Mouse (Mus musculus): ENCODE measurements around the gene Olfr1411.

The Olfr1411 gene

DNA sequence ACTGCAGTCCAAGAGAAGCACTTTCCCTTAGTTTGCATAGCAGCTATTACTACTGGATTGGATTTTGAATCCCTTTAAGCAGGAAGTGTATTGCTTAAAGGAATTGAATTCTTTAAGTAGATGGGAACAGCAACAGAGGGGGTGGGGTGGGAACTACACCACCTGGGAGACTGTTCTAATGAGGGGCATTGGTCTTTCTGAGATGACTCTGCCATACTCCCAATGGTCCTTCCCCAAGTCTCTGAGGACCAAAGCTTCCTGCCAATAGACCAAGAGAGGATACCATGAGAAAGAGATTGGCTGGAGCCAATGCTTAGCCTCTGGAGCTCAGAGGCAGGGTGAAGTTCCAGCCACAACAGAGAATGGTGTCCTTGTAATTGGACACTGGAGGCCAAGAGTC, at the start of gene Olfr1411:
Olfr1411 (plus strand) TSS at position 301 of the 400 bp plus-strand sequence.
- no peak for DNase-seq (ENCODE audit: low spot score in 2 of 2)

DNA sequence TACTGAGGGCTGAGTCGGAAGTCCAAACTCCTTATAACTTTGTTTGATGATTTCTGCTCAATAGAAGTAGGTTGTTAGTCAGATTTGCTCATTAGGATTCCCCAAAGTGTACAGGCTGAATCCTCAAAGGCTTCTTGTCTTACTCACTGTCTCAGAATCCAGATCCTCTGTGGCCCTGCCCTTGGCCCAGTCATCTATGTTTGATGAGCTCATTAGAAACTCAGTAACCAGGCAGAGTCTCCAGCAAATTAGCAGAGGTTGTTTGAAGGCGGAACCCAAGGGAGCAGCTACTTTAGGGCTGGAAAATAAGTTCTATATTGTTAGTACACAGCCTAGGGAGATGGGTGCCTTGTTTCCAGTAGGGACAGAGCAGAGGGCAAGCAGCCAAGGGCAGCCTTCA, 48.3 kb upstream of the Olfr1411 start:
- no peak for DNase-seq (ENCODE audit: low spot score in 2 of 2)

DNA sequence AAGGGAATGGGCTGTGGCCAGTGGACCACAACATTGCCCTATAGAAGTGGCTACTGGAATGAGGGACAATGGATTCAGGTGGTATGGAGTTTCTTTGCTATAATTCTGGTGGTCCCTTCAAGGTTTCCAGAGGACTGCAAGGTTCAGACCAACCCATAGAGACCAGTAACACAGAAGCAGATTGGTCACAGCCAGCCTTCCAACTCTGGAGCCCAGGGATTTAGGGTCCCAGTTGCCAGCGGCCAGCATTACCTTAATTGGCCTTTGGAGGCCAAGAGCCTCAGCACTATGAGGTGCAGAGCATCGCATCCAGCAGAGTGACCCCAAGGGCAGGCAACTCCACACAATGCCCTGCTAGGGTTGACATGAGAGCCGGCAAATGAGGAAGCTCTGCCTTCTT, 23.2 kb upstream of the Olfr1411 start, which contains the start of gene Olfr1413:
Olfr1413 (plus strand) TSS at position 301 of the 400 bp plus-strand sequence.
- DNase-seq (ENCODE audit: low spot score in 2 of 2): no peak

DNA sequence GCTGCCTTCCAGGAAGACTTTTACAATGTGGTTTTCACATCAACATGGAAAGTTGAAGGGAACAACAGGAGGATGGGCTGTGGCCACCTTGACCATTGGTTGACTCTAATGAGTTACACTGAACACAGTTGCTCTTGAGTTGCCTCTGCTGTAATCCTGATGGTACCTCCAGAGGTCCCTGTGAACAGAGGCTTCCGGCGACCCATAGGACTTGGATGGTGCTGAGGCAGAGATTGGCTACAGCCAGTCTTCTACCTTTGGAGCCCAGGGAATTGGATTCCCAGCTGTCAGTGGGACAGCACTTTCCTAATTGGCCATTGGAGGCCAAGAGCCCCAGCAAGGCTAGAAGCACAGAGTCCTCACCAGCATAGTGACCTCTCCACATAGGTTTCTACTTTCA, 8.7 kb upstream of the Olfr1411 start, which contains the start of gene Olfr1412:
Olfr1412 (plus strand) TSS at position 301 of the 400 bp plus-strand sequence.
- DNase-seq (ENCODE audit: low spot score in 2 of 2): no peak

DNA sequence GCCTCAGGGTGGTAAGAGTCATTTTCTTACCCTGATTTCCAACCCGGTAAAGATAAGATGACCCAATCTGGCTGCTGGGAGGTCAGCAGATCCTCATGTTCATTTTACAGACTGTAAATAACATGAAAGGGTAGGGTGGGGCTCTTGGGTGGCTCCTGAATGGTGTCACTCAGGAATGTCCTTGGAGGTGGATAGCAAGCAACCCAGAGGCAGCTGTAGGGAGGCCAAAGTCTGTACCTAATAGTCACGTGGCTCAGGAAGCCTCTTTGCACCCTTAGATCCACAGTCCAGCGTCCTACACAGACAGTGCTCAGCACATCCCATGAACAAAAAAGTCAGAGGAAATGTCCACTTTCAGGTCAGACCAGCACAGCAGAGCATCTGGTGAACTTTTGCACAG, 1.8 kb downstream of the Olfr1411 start:
- no peak for DNase-seq (ENCODE audit: low spot score in 2 of 2)

DNA sequence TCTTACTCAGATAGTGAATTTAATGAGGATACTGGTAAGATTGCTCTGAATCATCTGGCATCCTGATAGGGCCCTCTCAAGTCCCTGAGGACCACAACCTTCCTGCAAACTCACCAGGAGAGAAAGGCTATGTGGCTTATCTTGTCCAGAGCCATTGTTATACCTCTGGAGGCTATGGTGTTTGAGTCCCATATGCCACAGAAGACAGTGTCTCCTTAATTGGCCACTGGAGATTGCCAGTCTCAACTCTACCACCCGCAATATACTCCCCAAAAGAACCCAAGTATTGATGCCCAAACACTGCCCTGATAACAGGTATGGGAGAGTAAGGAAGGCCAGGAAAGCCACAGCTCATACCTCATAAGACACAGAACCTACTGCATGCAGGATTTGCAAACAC, 11.3 kb downstream of the Olfr1411 start, which contains the start of gene Olfr1410:
Olfr1410 (plus strand) TSS at position 301 of the 400 bp plus-strand sequence.
- DNase-seq (ENCODE audit: low spot score in 2 of 2): no peak

DNA sequence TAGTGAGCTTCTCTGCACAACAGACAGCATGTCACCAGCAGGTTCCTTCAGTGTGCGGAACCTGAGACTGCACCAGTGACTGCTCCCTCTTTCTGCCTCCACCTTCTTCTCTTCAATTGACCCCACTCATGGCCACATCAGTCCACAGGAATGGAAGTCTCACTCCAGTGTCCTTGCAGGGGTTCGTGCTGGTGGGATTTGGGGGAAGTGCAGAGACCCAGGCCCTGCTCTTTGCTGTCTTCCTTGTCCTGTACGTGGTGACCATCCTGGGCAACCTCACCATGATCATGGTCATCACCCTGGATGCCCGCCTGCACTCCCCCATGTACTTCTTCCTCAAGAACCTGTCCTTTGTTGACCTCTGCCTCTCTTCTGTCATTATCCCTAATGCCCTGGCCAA, 13.5 kb downstream of the Olfr1411 start:
- DNase-seq (ENCODE audit: low spot score in 2 of 2): no peak

DNA sequence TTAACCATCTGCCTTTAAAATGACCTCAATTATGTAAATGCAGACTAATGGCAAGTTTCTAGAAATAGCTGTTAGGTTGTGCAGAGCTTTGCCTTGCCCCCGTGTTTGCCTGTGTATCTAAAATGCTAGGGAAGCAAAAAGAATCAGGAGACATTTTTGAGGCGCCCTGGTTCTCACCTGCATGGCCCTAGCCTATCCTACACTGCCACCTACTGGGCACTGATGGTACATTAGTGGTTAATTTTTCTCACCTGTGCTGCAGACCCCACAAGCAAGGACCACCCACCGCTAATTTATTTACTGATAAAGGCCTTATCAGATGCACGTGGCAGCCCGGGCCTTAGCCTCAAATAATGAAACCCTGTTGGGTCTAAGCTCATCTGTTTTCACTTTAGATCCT, 16.8 kb downstream of the Olfr1411 start:
- DNase-seq (ENCODE audit: low spot score in 2 of 2): peak; percentile 71 to 77

DNA sequence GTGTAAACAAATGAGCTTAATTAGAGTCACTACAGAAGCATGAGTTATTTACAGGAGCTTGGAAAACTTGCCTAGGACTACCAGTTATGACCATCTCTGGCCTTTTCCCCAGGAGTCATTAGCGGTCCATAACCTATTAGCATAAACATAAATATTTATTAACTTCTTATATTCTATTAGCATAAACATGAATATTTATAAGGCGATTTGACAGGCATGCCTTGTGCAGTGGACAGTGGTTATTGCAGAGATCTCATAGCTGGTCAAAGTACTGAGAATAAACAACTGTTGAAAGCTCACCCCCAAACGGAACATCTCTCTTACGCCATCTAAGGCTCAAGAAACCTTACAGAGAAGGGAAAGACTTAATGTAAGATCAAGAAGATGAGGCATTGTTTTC, 19.0 kb downstream of the Olfr1411 start:
- no peak for DNase-seq (ENCODE audit: low spot score in 2 of 2)

DNA sequence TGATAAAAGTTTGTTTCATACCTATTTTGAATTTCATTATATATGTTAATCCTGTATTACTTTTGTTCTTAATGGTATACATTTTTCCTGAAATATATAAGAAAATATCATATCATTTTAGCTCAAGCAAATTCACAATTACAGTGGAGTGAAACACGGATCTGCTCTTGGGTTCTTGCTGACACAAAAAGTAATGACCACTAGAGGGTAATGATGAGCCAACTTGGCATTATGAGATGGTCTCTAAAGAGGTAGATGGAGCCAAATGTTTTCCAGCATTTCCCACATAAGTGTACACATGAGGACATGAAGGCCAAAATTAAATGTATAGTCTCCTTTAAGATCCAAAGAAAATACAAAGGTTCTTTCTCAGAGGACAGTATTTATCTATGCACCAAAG, 20.3 kb downstream of the Olfr1411 start:
- no peak for DNase-seq (ENCODE audit: low spot score in 2 of 2)

DNA sequence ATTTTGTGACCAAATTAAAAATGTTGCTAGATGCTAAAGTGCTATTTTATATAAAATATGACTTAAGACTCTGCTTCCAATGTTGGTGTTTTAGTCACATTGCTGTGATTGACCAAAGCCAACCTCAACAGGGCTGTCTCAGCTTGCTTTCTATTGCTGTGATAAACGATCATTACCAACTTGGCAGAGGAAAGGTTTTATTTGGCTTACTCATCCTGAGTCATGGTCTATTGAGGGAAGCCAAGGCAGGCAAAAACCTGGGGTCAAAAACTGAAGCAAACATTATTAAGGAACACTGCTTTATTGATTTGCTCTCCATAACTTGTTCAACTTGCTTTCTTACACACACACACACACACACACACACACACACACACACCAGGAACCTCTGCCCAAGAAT, 21.8 kb downstream of the Olfr1411 start:
- no peak for DNase-seq (ENCODE audit: low spot score in 2 of 2)

DNA sequence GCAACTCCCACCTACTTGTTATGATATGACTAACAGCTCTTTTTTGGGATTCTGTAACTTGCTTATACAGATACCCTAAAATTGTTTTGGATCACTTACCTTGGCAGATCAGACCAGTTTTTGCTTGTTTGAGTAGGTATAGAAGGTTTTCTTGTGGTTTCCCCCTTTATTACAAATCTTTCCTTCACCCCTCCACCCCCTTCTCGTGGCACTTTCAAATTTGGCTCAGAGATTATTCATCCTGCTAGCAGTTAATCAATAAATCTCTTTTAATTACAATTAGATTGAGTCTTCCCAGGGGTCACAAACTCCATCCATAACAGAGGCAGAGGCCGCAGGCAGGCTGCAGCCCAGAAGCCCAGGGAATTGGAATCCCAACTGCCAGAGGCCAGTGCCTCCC, 23.3 kb downstream of the Olfr1411 start, which contains the start of gene Olfr12:
Olfr12 (plus strand) TSS at position 301 of the 400 bp plus-strand sequence.
- DNase-seq (ENCODE audit: low spot score in 2 of 2): no peak

DNA sequence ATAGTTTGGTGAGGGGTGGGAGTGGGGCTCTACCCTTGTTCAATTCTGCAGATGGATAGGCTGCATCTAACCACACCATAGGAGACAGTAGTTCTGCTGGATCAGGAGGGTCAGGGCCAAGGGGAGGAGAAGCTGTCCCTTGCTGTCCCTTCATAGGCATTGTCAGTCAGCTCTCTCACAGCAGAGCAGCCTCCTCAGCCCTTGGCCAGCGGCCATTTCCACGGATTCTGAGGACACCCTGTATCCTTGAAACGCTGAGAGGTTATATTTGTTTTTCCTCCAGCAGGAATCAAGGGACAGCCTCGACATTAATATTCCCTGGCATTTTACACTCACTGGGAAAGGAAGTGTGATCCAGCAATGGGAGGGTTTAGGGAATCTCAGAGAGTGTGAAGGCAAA, 24.1 kb downstream of the Olfr1411 start:
- DNase-seq (ENCODE audit: low spot score in 2 of 2): no peak

DNA sequence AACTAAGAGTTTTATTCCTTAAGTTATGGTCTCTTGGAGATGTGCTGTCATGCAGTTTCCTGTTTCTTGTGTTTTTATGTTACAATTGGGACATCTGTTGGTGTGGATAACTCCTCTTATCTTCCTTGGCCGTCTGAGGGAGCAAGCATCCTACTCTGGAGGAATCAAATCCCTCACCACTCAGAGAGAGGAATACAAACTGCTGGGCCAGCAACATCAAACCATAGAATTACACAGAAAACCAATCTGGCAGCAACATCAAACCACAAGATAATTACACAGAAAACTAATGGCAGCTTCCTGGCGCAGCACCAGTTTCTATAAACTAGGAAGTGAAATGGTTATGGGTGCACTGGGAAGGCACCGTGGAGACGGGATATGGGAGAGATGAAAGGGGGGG, 34.0 kb downstream of the Olfr1411 start:
- no peak for DNase-seq (ENCODE audit: low spot score in 2 of 2)

DNA sequence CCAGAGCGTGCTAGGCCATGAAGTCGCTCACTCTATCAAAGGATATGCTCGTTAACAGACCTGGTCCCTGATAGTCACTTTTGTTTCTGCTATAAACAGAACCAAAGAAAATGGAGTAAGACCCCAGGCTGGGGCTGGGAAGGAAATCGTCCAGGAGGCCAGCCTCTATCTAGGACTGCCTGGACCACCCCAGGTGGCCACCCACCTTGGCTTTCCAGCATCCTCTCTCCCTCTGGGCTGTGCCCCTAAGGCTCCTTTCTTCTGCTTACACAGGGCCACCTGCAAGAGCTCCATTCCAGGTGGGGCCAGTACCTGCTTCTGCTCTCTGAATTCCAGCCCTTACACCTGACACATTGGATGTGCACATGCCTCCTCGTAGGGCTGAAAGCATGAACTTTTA, 38.0 kb downstream of the Olfr1411 start:
- DNase-seq (ENCODE audit: low spot score in 2 of 2): no peak

DNA sequence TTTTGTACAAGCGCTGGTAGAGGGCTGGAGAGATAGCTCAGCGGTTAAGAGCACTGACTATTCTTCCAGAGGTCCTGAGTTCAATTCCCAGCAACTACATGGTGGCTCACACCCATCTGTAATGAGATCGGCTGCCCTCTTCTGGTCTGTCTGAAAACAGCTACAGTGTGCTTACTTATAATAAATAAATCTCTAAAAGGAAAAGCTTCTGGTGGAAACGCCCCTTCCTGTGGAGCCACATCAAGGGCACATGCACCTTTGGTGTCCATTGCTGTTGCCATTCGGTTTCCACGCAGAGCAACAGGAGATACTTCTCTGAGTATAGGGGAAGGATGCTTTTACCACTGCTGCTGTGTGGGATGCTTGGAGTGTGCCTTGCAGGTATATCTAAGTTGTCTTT, 38.7 kb downstream of the Olfr1411 start:
- no peak for DNase-seq (ENCODE audit: low spot score in 2 of 2)

DNA sequence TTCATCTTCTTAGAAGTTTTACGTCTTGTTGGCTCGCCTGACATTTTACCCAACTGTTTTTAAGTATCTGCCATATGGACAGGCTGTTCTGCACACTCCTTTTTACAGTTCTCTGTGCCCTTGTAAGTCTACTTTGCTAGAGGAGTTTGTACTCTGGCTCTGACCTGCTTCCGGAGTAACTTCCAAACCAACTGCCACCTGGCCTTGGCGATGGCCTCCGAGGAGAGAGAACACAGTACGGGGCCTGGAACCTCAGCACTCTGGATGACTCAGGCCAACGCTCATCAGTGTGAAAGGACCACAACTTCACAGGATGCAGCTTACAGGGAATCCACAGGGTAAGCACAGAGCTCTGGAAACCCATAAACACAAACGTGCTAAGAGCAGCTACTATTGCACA, 39.5 kb downstream of the Olfr1411 start:
- DNase-seq (ENCODE audit: low spot score in 2 of 2): no peak

DNA sequence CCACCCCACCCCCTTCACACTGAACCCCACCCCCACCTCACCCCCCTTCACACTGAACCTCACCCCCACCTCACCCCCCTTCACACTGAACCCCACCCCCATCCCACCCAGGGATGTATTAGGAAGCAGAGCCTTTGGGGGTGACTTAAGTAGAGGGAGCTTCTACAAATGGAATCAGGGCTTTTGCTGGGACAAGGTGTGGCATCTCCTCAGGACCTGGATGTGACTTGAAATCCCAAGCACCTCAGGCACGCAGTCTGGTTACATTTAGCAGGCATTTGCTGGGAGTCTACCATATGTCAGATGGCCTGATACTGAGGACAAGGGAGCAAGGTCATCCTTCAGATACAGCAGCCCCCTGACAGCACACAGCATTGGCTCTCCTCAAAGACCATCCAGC, 40.4 kb downstream of the Olfr1411 start:
- DNase-seq (ENCODE audit: low spot score in 2 of 2): no peak

DNA sequence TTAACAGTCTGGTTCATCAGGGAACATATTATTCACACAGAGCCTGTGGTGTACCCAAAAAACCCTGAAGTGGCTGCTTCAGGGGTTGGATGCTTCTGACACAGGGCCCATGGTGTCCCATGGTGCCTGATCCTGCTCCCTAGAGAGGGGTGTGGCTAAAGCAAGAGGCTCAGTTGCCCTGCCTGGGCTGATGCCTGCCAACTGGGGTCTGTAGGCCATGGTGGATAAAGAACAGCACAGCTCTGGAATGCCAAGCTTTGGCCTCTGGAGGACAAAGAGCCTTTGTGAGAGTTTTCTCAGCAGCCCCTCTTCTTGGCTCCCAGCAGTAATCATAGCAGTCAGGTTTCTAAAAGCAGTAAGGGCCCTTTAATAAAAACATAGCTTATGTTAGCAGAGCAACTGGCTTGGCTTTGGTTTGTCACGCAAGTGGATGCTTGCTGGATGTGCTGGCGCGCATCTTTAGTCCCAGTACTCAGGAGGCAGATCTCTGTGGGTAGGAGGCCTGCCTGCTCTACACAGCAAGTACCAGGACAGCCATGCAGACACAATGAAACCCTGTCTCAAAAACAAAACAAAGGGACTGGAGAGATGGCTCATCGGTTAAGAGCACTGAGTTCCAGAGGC, 40.9 kb downstream of the Olfr1411 start:
- no peak for DNase-seq (ENCODE audit: low spot score in 2 of 2)

DNA sequence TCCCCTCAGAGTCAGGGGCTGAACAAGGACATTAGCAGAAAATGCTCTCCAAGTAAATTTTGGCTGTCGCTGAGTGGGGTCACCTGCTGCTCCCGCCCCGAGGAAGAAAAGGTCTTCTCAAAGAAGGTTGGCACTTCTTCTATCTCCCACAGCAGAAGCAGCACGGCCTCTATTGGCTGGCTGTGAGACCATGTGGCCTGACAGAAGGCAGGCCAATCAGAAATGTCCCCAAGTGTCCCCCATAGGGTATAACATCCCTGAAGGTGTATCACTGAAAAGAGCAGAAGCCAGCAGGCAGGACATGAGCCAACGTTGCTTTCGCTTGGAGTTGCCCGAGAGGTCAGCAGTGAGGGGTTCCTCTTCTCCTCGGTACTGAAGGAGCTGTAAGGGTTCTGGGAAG, 41.8 kb downstream of the Olfr1411 start:
- DNase-seq (ENCODE audit: low spot score in 2 of 2): no peak

DNA sequence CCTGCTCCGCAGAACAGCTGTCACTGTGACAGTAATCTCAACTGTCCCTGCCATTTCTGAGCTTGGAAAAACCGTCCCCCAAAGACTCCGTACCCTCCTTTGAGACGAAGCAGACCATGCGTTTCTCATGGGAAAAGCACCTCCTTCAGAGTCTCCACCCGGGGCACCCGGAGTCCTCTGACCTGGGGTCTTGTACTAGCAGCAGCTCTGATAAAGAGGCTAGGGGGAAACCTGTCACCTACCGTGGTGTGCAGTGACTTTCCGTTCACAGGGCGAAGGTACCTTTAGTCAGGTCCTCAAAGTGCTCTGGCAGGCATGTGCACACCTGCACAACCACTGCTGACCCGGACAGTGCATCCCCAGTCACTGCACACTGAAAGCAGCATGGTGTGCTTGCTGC, 42.5 kb downstream of the Olfr1411 start:
- DNase-seq (ENCODE audit: low spot score in 2 of 2): no peak

DNA sequence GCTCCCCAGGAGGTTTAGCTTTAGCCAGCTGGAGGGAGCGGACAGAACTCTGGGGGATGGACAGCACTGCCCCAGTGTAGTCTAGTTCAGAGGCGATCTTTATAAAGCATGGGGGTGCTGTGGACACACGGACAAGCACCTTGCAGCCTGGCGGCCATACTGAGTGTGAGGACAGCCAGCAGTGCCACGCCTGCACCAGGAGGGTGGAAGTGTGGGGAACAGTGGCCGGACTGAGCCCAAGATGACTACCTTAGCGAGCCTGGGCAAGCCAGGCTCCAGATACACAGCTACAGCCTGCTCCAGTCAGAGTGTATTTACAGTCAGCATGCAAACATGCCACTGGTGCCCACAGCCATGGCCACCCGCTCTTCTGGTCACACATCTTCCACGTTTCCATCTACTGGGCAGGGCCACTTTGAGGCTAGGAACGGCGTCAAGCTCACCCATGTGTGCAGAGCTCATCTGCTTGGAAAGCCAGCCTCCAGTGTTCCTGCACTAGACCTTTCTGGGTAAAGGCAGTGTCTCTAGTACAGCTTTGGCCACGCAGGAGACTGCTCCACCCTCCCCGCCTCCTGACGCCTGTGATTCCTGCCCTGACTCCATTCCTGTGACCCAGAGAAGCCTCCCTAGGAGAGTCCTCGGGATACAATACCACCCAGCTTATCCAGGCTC, 43.4 kb downstream of the Olfr1411 start:
- no peak for DNase-seq (ENCODE audit: low spot score in 2 of 2)

DNA sequence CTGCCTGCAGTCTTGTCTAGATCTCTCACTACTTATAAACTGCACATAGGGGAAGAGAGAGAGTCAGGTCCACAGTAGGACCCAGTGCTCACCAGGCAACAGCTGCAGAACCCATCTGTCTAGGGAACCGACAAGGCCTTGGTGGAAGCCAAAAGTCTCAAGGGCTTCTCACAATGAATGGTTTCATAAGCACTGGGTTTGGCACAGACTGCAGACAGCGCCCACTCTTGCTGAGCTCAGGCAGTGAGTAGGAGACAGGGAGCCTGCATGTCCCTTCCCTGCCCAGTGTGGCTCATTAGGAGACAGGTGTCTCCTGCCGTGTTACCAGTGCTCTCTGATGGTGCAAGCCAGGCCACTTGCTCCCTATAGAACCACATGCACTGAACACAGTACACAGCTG, 44.0 kb downstream of the Olfr1411 start:
- peak; percentile 66 to 71 for DNase-seq (ENCODE audit: low spot score in 2 of 2)

Measured in right cerebral cortex, adult 2 months (tissue).